Mouse (Mus musculus) hindbrain, embryonic 12.5 days (tissue): ENCODE measurements around the gene Srsf5. TPM values are rescaled to one million over a fixed set of nuclear protein-coding genes. Genes with fewer than 3 reads are reported as not detected.
"Not testable (repeated sequence)": the region's sequence is repeated elsewhere in the genome, so short reads cannot be mapped to it uniquely, and the experiment has no call there.

Source experiments
- ATAC-seq: fragments of 200-750 bp; cut with Nextera tagmentation; 2 replicates; pipeline ENCODE4 v1.8.0; 2017; ENCODE audit warnings: moderate TSS enrichment; ENCODE audit not compliant: low FRiP score
- H3K27ac ChIP-seq: fragments of 300-500 bp; sonication (generic); 2 replicates; pipeline ENCODE4 v1.5.1; 2016; ENCODE audit warnings: mild to moderate bottlenecking
- H3K27me3 ChIP-seq: fragments of 300-500 bp; sonication (generic); 2 replicates; pipeline ENCODE4 v1.6.1; 2016; ENCODE audit warnings: mild to moderate bottlenecking
- H3K36me3 ChIP-seq: fragments of 300-500 bp; sonication (generic); 2 replicates; pipeline ENCODE4 v1.6.1; 2016; ENCODE audit warnings: mild to moderate bottlenecking
- H3K4me1 ChIP-seq: fragments of 300-500 bp; sonication (generic); 2 replicates; pipeline ENCODE4 v1.6.1; 2016
- H3K4me2 ChIP-seq: fragments of 300-500 bp; sonication (generic); replicated peaks from 2 replicates; pipeline ENCODE4 v1.6.1; 2016; ENCODE audit warnings: mild to moderate bottlenecking
- H3K4me3 ChIP-seq: fragments of 300-500 bp; sonication (generic); 2 replicates; pipeline ENCODE4 v1.5.1; 2016; ENCODE audit warnings: mild to moderate bottlenecking
- H3K9ac ChIP-seq: fragments of 300-500 bp; sonication (generic); 2 replicates; pipeline ENCODE4 v1.6.1; 2016; ENCODE audit warnings: mild to moderate bottlenecking, moderate library complexity
- H3K9me3 ChIP-seq: fragments of 300-500 bp; sonication (generic); replicated peaks from 2 replicates; pipeline ENCODE4 v1.6.1; 2016; ENCODE audit warnings: mild to moderate bottlenecking
- WGBS: fragments of 180-500 bp; shearing (Covaris S2); methylation state at CpG from one replicate; pipeline ENCODE4 v1.1.7; 2016; 5-methylcytosine and 5-hydroxymethylcytosine counted together
- polyA plus RNA-seq: library from polyadenylated mRNA; unstranded; fragments of >200 nt; fragmentation: Nextera tagmentation; extraction: Ambion mirVana; gene quantifications from 2 replicates; pipeline ENCODE4 v1.2.1, GENCODE M21; 2016

Srsf5 gene
- polyA plus RNA-seq, 1 experiment from 2014 or later = 587 TPM

GRCm38 (mm10) chr12:80931402-80932140 is 13.7 kb upstream of the Srsf5 start:
- no peaks in the 10 kb centered on the region for H3K36me3 ChIP-seq
- no peaks in the 10 kb centered on the region for H3K9me3 ChIP-seq
- no peak overlapping the region for H3K4me2 ChIP-seq
- H3K4me1 ChIP-seq = no peaks in the 10 kb centered on the region
- H3K27ac ChIP-seq = no peak overlapping the region
- H3K4me3 ChIP-seq = no peak overlapping the region
- no peak overlapping the region for H3K9ac ChIP-seq
- H3K27me3 ChIP-seq = no peaks in the 10 kb centered on the region
- 88% methylated on average over 3 of the region's 3 CpGs for WGBS
- ATAC-seq = no peak

GRCm38 (mm10) chr12:80932865-80933264 is 12.4 kb upstream of the Srsf5 start:
- no peak overlapping the region for H3K27ac ChIP-seq

GRCm38 (mm10) chr12:80936751-80937150 is 8.6 kb upstream of the Srsf5 start:
- Histone ChIP-seq H3K9ac (no peak overlapping the region), H3K27ac (no peak overlapping the region), H3K36me3 (no peaks in the 10 kb centered on the region), H3K9me3 (no peaks in the 10 kb centered on the region), H3K4me1 (no peaks in the 10 kb centered on the region), H3K27me3 (no peaks in the 10 kb centered on the region), H3K4me3 (no peak overlapping the region), H3K4me2 (no peak overlapping the region)
- WGBS = 72% methylated on average over 2 of the region's 2 CpGs
- ATAC-seq = no peak

More at GRCm38 (mm10) chr12:80932865-80933264, 12.4 kb upstream of the Srsf5 start:
- no peaks in the 10 kb centered on the region for H3K4me1 ChIP-seq
- 100% methylated on average over 1 of the region's 1 CpGs for WGBS
- ATAC-seq = no peak
- H3K9me3 ChIP-seq = no peaks in the 10 kb centered on the region
- H3K27me3 ChIP-seq = no peaks in the 10 kb centered on the region
- no peak overlapping the region for H3K9ac ChIP-seq
- H3K36me3 ChIP-seq = no peaks in the 10 kb centered on the region
- no peak overlapping the region for H3K4me2 ChIP-seq
- H3K4me3 ChIP-seq = no peak overlapping the region

- Histone ChIP-seq H3K36me3 (no peaks in the 10 kb centered on the region), H3K27ac (no peak overlapping the region), H3K4me3 (no peak overlapping the region), H3K27me3 (no peaks in the 10 kb centered on the region), H3K4me1 (no peaks in the 10 kb centered on the region), H3K9me3 (no peaks in the 10 kb centered on the region), H3K9ac (no peak overlapping the region), H3K4me2 (no peak overlapping the region)
- no peak for ATAC-seq
- 82% methylated on average over 9 of the region's 9 CpGs for WGBS
These were observed 7.8 kb upstream of the Srsf5 start for GRCm38 (mm10) chr12:80937331-80938029.

GRCm38 (mm10) chr12:80938642-80939041 is 6.7 kb upstream of the Srsf5 start:
- no peaks in the 10 kb centered on the region for H3K36me3 ChIP-seq
- no peaks in the 10 kb centered on the region for H3K27me3 ChIP-seq
- H3K9ac ChIP-seq = no peak overlapping the region
- H3K4me1 ChIP-seq = no peaks in the 10 kb centered on the region
- no peaks in the 10 kb centered on the region for H3K9me3 ChIP-seq
- no peak overlapping the region for H3K4me2 ChIP-seq
- no peak overlapping the region for H3K27ac ChIP-seq
- WGBS = 65% methylated on average over 5 of the region's 5 CpGs
- ATAC-seq = no peak
- no peak overlapping the region for H3K4me3 ChIP-seq

- Histone ChIP-seq H3K9me3 (no peaks in the 10 kb centered on the region), H3K4me3 (no peak overlapping the region), H3K27me3 (no peaks in the 10 kb centered on the region), H3K9ac (no peak overlapping the region), H3K36me3 (no peaks in the 10 kb centered on the region), H3K27ac (no peak overlapping the region), H3K4me1 (no peaks in the 10 kb centered on the region), H3K4me2 (no peak overlapping the region)
- ATAC-seq = no peak
- 87% methylated on average over 4 of the region's 4 CpGs for whole genome bisulfite sequencing
These were observed 6.1 kb upstream of the Srsf5 start for GRCm38 (mm10) chr12:80939165-80939564.

- Histone ChIP-seq H3K27me3 (no peaks in the 10 kb centered on the region), H3K36me3 (peaks cover 2% of the 10 kb centered on the region; the same call in 1 of the 2 replicates), H3K27ac (no peak overlapping the region), H3K4me3 (no peak overlapping the region), H3K9ac (no peak overlapping the region), H3K4me2 (no peak overlapping the region), H3K9me3 (no peaks in the 10 kb centered on the region), H3K4me1 (peaks cover 5% of the 10 kb centered on the region; the same call in 1 of the 2 replicates)
- no peak for ATAC-seq
- WGBS = 96% methylated on average over 3 of the region's 3 CpGs
These were observed 3.4 kb upstream of the Srsf5 start for GRCm38 (mm10) chr12:80941886-80942285.

- no peaks in the 10 kb centered on the region for H3K27me3 ChIP-seq
- no peaks in the 10 kb centered on the region for H3K9me3 ChIP-seq
- 88% methylated on average over 3 of the region's 3 CpGs for WGBS
- H3K27ac ChIP-seq = no peak overlapping the region
- peaks cover 15% of the 10 kb centered on the region for H3K36me3 ChIP-seq
- no peak overlapping the region for H3K9ac ChIP-seq
- no peak for ATAC-seq
- H3K4me1 ChIP-seq = peaks cover 8% of the 10 kb centered on the region
- no peak overlapping the region for H3K4me2 ChIP-seq
- H3K4me3 ChIP-seq = no peak overlapping the region
These were observed 1.9 kb upstream of the Srsf5 start for GRCm38 (mm10) chr12:80943395-80943794.

GRCm38 (mm10) chr12:80944204-80944603 is 1.1 kb upstream of the Srsf5 start:
- WGBS = 91% methylated on average over 4 of the region's 4 CpGs
- no peaks in the 10 kb centered on the region for H3K27me3 ChIP-seq
- H3K36me3 ChIP-seq = peaks cover 22% of the 10 kb centered on the region
- H3K4me2 ChIP-seq = no peak overlapping the region
- H3K4me3 ChIP-seq = no peak overlapping the region
- no peak overlapping the region for H3K9ac ChIP-seq
- H3K9me3 ChIP-seq = no peaks in the 10 kb centered on the region
- no peak for ATAC-seq
- peaks cover 8% of the 10 kb centered on the region for H3K4me1 ChIP-seq
- no peak overlapping the region for H3K27ac ChIP-seq

GRCm38 (mm10) chr12:80944963-80945333 is 356 bp upstream of the Srsf5 start:
- not testable (repeated sequence) for H3K9me3 ChIP-seq, H3K27me3 ChIP-seq, H3K4me1 ChIP-seq
- 1% methylated on average over 9 of the region's 9 CpGs for WGBS
- Histone ChIP-seq H3K36me3 (peaks cover 26% of the 10 kb centered on the region), H3K9ac (peak overlapping the region; percentile 32; the same call in 1 of the 2 replicates), H3K4me2 (peak overlapping the region; percentile 71), H3K27ac (peak overlapping the region; percentile 92; the same call in 1 of the 2 replicates), H3K4me3 (peak overlapping the region; percentile 77)
- ATAC-seq = peak; percentile 62

GRCm38 (mm10) chr12:80945996-80946355 is 672 bp downstream of the Srsf5 start:
- under 1% methylated on average over 47 of the region's 47 CpGs for WGBS
- Histone ChIP-seq H3K9ac (peak overlapping the region; percentile 84), H3K9me3 (no peaks in the 10 kb centered on the region), H3K4me1 (peaks cover 8% of the 10 kb centered on the region), H3K4me3 (peak overlapping the region; percentile 77), H3K27ac (peak overlapping the region; percentile 92), H3K4me2 (peak overlapping the region; percentile 71), H3K27me3 (no peaks in the 10 kb centered on the region), H3K36me3 (peaks cover 31% of the 10 kb centered on the region)
- peak; percentile 97 for ATAC-seq

- Histone ChIP-seq H3K4me3 (no peak overlapping the region), H3K36me3 (peaks cover 49% of the 10 kb centered on the region), H3K4me2 (no peak overlapping the region), H3K27ac (no peak overlapping the region), H3K4me1 (peaks cover 11% of the 10 kb centered on the region), H3K9ac (no peak overlapping the region), H3K9me3 (no peaks in the 10 kb centered on the region), H3K27me3 (no peaks in the 10 kb centered on the region)
- no peak for ATAC-seq
- WGBS = 96% methylated on average over 18 of the region's 18 CpGs
These were observed 2.9 kb downstream of the Srsf5 start for GRCm38 (mm10) chr12:80948202-80948601.

- peaks cover 13% of the 10 kb centered on the region for H3K4me1 ChIP-seq
- not testable (repeated sequence) for ATAC-seq, H3K4me2 ChIP-seq, H3K27ac ChIP-seq, H3K27me3 ChIP-seq, H3K4me3 ChIP-seq, H3K9ac ChIP-seq, H3K9me3 ChIP-seq
- peaks cover 60% of the 10 kb centered on the region for H3K36me3 ChIP-seq
- WGBS = 93% methylated on average over 16 of the region's 16 CpGs
These were observed 4.3 kb downstream of the Srsf5 start for GRCm38 (mm10) chr12:80949603-80950002.
